Mouse (Mus musculus) gastrocnemius, adult 2 months (tissue): ENCODE results near the gene Atp8b2. TPM values are rescaled to one million over a fixed set of nuclear protein-coding genes. Genes with fewer than 3 reads are reported as not detected.
A peak's percentile ranks its signal among the peaks of the same experiment; 100 is the strongest.

ENCODE experiments used
- DNase-seq: peaks from one replicate; pipeline ENCODE4 v3.0.0; 2022
- H3K27ac ChIP-seq: fragments of 200-600 bp; 2 replicates; pipeline ENCODE4 v1.8.1; 2022; ENCODE audit warnings: mild to moderate bottlenecking
- H3K4me3 ChIP-seq: fragments of 200-600 bp; 2 replicates; pipeline ENCODE4 v1.8.1; 2022; ENCODE audit warnings: mild to moderate bottlenecking, moderate library complexity
- CTCF ChIP-seq: fragments of 200-600 bp; IDR thresholded peaks from 2 replicates; pipeline ENCODE4 v1.8.1; 2022; ENCODE audit warnings: antibody characterized with exemption, mild to moderate bottlenecking, moderate library complexity
- intact Hi-C: fragments of 180-260 bp; cut with DNase I; formaldehyde crosslinking; loops from one replicate; pipeline ENCODE4 v1.15.1; 2025
- microRNA-seq: library from miRNA; unstranded; fragments of <30 nt; microRNA quantifications from one replicate; pipeline ENCODE4 v1.2.0, GENCODE M21; 2021
- total RNA-seq, 2 experiments: library from RNA; stranded (reverse); gene quantifications; 2 replicates each; pipeline ENCODE4 v1.2.3; 2021

Atp8b2 gene
- total RNA-seq, 2 experiments from 2014 or later: 6.0 to 9.8 TPM

GRCm38 (mm10) chr3:89889841-89890430 is 73.4 kb downstream of the Atp8b2 start:
- Histone ChIP-seq H3K27ac (peak overlapping the region; percentile 46), H3K4me3 (no peak overlapping the region)
- TF ChIP-seq CTCF: no peak
- intact Hi-C loops: no loop called here
- peak; percentile 50 for DNase-seq

Small RNA genes lying within 50 kb of the gene (microRNA-seq; reads per million reads assigned to microRNA genes)
- gene Mir7669: 2.9 reads per million

Other genes starting within 250 kb of the Atp8b2 start
- gene Adar, start 248.5 kb downstream of the Atp8b2 start, total RNA-seq: 1 to 10 TPM; 3.0 to 3.4 TPM
- under 1 TPM; 0.08 to 0.11 TPM for gene Chrnb2, start 198.9 kb downstream of the Atp8b2 start, total RNA-seq
- 10 to 100 TPM; 14.2 to 15.9 TPM for gene Ube2q1, start 189.9 kb downstream of the Atp8b2 start, total RNA-seq
- 1 to 10 TPM; 4.1 to 5.1 TPM for gene She, start 132.1 kb downstream of the Atp8b2 start, total RNA-seq
- gene Il6ra, start 50.3 kb downstream of the Atp8b2 start, total RNA-seq: 1 to 10 TPM; 4.3 to 6.4 TPM
- gene Hax1, start 35.3 kb upstream of the Atp8b2 start, total RNA-seq: 10 to 100 TPM; 52.2 to 57.7 TPM
- gene 4933434E20Rik, start 88.1 kb upstream of the Atp8b2 start, total RNA-seq: 10 to 100 TPM; 82.0 to 93.3 TPM
- 100 to 1,000 TPM in 1 of 2 experiments, 10 to 100 TPM in 1; 94.5 to 104 TPM for gene Ubap2l, start 89.1 kb upstream of the Atp8b2 start, total RNA-seq
- 1,000 to 10,000 TPM in 1 of 2 experiments, 100 to 1,000 TPM in 1; 428 to 1,099 TPM for gene Tpm3, start 109.1 kb upstream of the Atp8b2 start, total RNA-seq
- under 1 TPM; 0.05 to 0.11 TPM for gene Nup210l, start 140.6 kb upstream of the Atp8b2 start, total RNA-seq